Mouse (Mus musculus): Measurements from ENCODE around the gene Mtcl1.

DNA sequence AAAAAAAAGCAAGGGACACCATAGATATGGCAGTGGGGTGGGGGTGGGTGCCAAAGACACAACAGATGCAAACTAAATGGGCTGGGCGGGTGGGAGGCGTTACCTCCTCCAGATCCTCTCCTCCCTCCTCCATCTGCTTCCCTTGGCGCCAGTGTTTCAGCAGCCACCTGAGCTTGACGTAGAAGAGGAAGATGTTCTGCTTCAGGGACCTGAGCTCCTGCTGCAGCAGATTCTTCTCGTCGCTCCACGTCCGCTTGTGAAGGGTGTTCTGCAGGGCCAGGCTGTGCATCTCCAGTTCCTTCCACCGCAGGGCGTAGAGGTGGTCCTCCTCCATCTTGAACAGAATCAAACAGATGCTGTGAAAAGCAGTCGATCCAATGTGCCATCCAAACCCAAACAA, 81.4 kb downstream of the Mtcl1 start:
- TF ChIP-seq CTCF (IDR thresholded peaks at IDR 0.05): no peak
- TF ChIP-seq EP300 (IDR thresholded peaks at IDR 0.05): no peak

All from lung, postnatal 0 days (tissue).